Mouse (Mus musculus) liver, embryonic 12.5 days (tissue): ENCODE measurements at regions not wholly inside any gene's neighbourhood (a gene's known extent, or its start where the extent isn't known, plus 50 kb on each side); places are given as distances from the start of the nearest gene placed in this dataset.

Experiments used
- ATAC-seq: fragments of 200-750 bp; cut with Nextera tagmentation; 2 replicates; pipeline ENCODE4 v1.8.0; 2017; ENCODE audit warnings: moderate number of reproducible peaks, mild to moderate bottlenecking, moderate library complexity
- H3K27ac ChIP-seq: fragments of 300-500 bp; sonication (generic); 2 replicates; pipeline ENCODE4 v1.5.1; 2016; ENCODE audit warnings: mild to moderate bottlenecking
- H3K27me3 ChIP-seq: fragments of 300-500 bp; sonication (generic); replicated peaks from 2 replicates; pipeline ENCODE4 v1.6.1; 2016; ENCODE audit warnings: mild to moderate bottlenecking, moderate library complexity
- H3K36me3 ChIP-seq: fragments of 300-500 bp; sonication (generic); 2 replicates; pipeline ENCODE4 v1.6.1; 2016; ENCODE audit warnings: mild to moderate bottlenecking, moderate library complexity
- H3K4me1 ChIP-seq: fragments of 300-500 bp; sonication (generic); 2 replicates; pipeline ENCODE4 v1.6.1; 2016
- H3K4me2 ChIP-seq: fragments of 300-500 bp; sonication (generic); 2 replicates; pipeline ENCODE4 v1.6.1; 2016; ENCODE audit warnings: mild to moderate bottlenecking, moderate library complexity
- H3K4me3 ChIP-seq: fragments of 300-500 bp; sonication (generic); 2 replicates; pipeline ENCODE4 v1.5.1; 2016; ENCODE audit warnings: mild to moderate bottlenecking, moderate library complexity
- H3K9ac ChIP-seq: fragments of 300-500 bp; sonication (generic); 2 replicates; pipeline ENCODE4 v1.6.1; 2016; ENCODE audit warnings: mild to moderate bottlenecking, moderate library complexity
- H3K9me3 ChIP-seq: fragments of 300-500 bp; sonication (generic); replicated peaks from 2 replicates; pipeline ENCODE4 v1.6.1; 2016; ENCODE audit warnings: mild to moderate bottlenecking, moderate library complexity
- whole genome bisulfite sequencing: fragments of 180-500 bp; shearing (Covaris S2); methylation state at CpG from one replicate; pipeline ENCODE4 v1.1.7; 2016; ENCODE audit not compliant: insufficient replicate concordance; 5-methylcytosine and 5-hydroxymethylcytosine counted together

DNA sequence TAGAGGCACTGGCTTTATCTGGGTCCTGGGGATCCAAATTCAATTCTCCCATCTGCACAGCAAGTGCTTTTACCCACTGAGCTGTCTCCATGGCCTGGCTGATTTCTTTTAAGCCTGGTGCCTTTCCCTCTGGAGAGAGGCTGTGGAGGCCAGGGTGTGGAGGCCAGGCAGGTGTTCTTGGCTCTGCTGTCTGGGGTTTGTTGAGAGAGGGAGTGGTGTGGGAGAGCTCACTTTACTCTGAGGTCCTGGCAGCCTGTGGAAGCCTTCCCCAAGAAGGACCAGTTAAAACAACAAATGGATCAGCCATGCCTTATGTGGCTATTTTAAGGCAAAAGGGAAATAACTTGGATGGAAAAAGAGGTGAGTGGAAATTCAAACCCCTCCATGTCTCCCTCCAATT lies 86.5 kb downstream of the Rpl14 start:
- no peak for ATAC-seq
- no peak overlapping the region for H3K27ac ChIP-seq

DNA sequence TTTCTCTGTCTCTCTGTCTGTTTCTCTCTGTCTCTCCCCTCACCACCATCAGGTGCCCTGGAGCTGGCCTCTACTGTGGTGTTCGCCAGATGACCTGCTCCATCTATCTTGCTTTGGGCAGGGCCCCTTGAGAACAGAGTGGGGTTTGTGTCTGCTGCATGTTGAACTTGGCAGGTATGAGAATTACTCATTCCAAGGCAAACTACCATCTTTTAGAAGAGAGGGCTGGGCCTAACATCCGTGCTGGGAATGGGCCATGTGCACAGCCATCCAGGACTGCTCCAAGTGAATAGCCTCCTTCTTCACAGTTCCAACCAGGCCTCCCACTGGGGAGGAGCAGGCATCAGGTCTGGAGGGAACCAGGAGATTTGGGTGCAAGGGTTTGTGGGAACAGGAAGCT lies 87.3 kb downstream of the Rpl14 start:
- Histone ChIP-seq H3K27me3 (no peaks in the 10 kb centered on the region), H3K4me1 (no peaks in the 10 kb centered on the region), H3K27ac (no peak overlapping the region), H3K4me2 (no peak overlapping the region), H3K4me3 (no peak overlapping the region), H3K9me3 (no peaks in the 10 kb centered on the region), H3K9ac (no peak overlapping the region), H3K36me3 (no peaks in the 10 kb centered on the region)
- no peak for ATAC-seq
- 66% methylated on average over 2 of the region's 2 CpGs for WGBS

More for the DNA sequence above, 86.5 kb downstream of the Rpl14 start:
- no peaks in the 10 kb centered on the region for H3K4me1 ChIP-seq
- no peaks in the 10 kb centered on the region for H3K9me3 ChIP-seq
- H3K4me3 ChIP-seq, result no peak overlapping the region
- no peak overlapping the region for H3K4me2 ChIP-seq
- no peaks in the 10 kb centered on the region for H3K36me3 ChIP-seq
- no peaks in the 10 kb centered on the region for H3K27me3 ChIP-seq
- H3K9ac ChIP-seq, result no peak overlapping the region

- Histone ChIP-seq H3K36me3 (no peaks in the 10 kb centered on the region), H3K4me1 (no peaks in the 10 kb centered on the region), H3K4me2 (no peak overlapping the region), H3K27ac (no peak overlapping the region), H3K9ac (no peak overlapping the region), H3K4me3 (no peak overlapping the region), H3K9me3 (no peaks in the 10 kb centered on the region; the same call in 1 of the 2 replicates), H3K27me3 (no peaks in the 10 kb centered on the region)
- WGBS, result 57% methylated on average over 5 of the region's 5 CpGs
- no peak for ATAC-seq
These were observed 90.0 kb downstream of the Rpl14 start for GRCm38 (mm10) chr9:120661226-120661625.

DNA sequence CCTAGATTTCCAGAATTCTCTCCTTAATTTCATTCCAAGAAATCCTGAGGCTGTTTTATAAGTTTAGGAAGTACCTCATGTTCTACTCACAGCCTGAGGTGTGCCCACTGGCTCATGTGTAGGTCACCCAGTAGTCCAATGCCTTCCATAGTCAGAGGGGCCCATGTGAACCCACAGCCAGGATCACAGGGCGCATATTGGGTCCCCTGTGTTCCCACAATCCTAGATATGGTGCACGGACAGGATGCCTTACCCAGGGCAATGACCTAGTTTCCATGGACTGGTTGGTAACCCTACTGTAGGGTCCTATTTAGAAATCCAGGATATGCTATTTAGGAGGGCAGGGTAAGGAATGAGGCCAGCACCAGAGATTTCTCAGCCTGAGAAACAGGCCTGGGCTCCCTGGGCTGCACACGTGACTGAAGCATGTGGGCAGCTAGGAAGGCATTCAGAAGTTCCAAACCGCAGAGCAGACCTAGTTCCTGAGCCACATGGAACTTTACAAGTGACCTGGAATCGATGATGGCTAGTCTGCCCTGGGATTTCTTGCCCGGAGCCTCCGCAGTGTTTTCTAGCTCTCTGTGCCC lies 90.5 kb downstream of the Rpl14 start:
- Histone ChIP-seq H3K4me3 (no peak overlapping the region), H3K4me1 (no peaks in the 10 kb centered on the region), H3K4me2 (no peak overlapping the region), H3K9me3 (no peaks in the 10 kb centered on the region; the same call in 1 of the 2 replicates), H3K9ac (no peak overlapping the region), H3K27ac (no peak overlapping the region), H3K36me3 (no peaks in the 10 kb centered on the region), H3K27me3 (no peaks in the 10 kb centered on the region)
- ATAC-seq, result no peak
- WGBS, result 71% methylated on average over 7 of the region's 7 CpGs

DNA sequence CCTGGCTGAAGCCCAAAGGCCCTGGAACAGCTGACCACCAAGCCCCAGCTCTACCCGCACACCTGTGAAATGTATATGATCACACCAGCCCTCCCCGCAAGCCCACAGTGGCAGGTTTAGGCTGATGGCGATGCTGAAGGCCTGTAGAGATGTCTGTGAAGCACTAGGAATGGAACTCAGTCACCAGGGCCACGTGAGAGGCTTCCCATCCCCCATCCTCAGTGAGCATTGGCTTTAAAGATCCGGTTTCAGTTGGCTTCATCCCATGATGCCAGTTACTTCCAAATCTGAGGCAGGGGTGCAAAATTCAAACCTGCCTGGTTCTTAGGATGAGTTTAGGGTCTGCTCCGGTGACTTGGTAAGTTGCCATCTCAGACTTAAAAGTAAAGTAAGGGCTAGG lies 91.9 kb downstream of the Rpl14 start:
- H3K9ac ChIP-seq, result no peak overlapping the region
- H3K4me3 ChIP-seq, result no peak overlapping the region
- ATAC-seq, result no peak
- H3K36me3 ChIP-seq, result no peaks in the 10 kb centered on the region
- H3K9me3 ChIP-seq, result no peaks in the 10 kb centered on the region; the same call in 1 of the 2 replicates
- H3K27me3 ChIP-seq, result no peaks in the 10 kb centered on the region
- no peaks in the 10 kb centered on the region for H3K4me1 ChIP-seq
- no peak overlapping the region for H3K27ac ChIP-seq
- 62% methylated on average over 6 of the region's 6 CpGs for WGBS
- H3K4me2 ChIP-seq, result no peak overlapping the region

DNA sequence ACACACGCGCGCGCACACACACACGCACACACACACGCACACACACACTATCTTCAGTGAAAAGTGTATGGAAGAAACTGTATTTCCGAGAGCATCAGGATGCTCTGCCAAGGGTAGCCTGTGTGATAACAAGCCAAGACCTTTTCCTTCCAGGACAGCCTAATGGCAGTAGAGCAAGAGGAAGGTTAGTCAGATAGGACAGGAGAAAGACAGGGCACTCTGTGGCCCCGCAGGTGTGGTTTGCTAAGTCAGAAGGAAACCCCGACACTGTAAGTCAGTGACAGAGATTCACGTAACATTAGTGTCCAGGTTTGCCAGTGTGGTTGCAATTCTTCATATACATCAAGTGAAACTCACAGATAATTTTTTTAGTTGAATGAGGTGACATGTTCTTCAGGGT lies 92.8 kb downstream of the Rpl14 start:
- 76% methylated on average over 10 of the region's 10 CpGs for WGBS
- Histone ChIP-seq H3K4me2 (no peak overlapping the region), H3K36me3 (no peaks in the 10 kb centered on the region), H3K27me3 (no peaks in the 10 kb centered on the region), H3K9ac (no peak overlapping the region), H3K9me3 (no peaks in the 10 kb centered on the region; the same call in 1 of the 2 replicates), H3K27ac (no peak overlapping the region), H3K4me1 (no peaks in the 10 kb centered on the region), H3K4me3 (no peak overlapping the region)
- no peak for ATAC-seq

DNA sequence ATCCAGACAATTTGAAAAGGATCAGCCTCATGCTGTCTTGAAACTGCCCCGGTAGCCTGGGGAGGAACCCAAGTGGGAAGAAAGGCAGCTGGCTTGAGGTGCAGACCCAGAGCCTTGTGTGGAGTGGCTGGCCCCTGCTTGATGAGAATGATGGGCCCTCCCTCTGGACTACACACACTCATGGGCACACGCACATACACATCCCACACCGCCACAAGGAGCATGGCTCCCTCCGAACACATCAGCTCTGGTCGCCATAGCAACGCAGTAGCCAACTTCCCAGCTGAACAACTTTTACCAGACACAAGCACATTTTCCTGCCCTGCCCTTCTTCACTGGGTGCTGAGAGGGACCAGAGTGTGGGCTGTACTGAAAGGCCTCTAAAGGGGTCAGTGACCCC lies 101.2 kb downstream of the Rpl14 start:
- no peaks in the 10 kb centered on the region for H3K36me3 ChIP-seq
- H3K27me3 ChIP-seq, result peaks cover 50% of the 10 kb centered on the region
- H3K9ac ChIP-seq, result no peak overlapping the region
- no peak overlapping the region for H3K4me2 ChIP-seq
- WGBS, result 47% methylated on average over 6 of the region's 6 CpGs
- no peaks in the 10 kb centered on the region for H3K9me3 ChIP-seq
- H3K4me3 ChIP-seq, result no peak overlapping the region
- no peaks in the 10 kb centered on the region; the same call in 1 of the 2 replicates for H3K4me1 ChIP-seq
- no peak for ATAC-seq
- H3K27ac ChIP-seq, result no peak overlapping the region

GRCm38 (mm10) chr9:120674855-120675254 lies 103.6 kb downstream of the Rpl14 start:
- 0% methylated on average over 11 of the region's 11 CpGs for WGBS
- no peak overlapping the region; the same call in 1 of the 2 replicates for H3K4me2 ChIP-seq
- peaks cover 4% of the 10 kb centered on the region; the same call in 1 of the 2 replicates for H3K4me1 ChIP-seq
- H3K4me3 ChIP-seq, result no peak overlapping the region
- H3K27ac ChIP-seq, result no peak overlapping the region
- no peak overlapping the region for H3K9ac ChIP-seq
- no peak for ATAC-seq
- peaks cover 56% of the 10 kb centered on the region for H3K27me3 ChIP-seq
- H3K36me3 ChIP-seq, result no peaks in the 10 kb centered on the region
- H3K9me3 ChIP-seq, result no peaks in the 10 kb centered on the region

DNA sequence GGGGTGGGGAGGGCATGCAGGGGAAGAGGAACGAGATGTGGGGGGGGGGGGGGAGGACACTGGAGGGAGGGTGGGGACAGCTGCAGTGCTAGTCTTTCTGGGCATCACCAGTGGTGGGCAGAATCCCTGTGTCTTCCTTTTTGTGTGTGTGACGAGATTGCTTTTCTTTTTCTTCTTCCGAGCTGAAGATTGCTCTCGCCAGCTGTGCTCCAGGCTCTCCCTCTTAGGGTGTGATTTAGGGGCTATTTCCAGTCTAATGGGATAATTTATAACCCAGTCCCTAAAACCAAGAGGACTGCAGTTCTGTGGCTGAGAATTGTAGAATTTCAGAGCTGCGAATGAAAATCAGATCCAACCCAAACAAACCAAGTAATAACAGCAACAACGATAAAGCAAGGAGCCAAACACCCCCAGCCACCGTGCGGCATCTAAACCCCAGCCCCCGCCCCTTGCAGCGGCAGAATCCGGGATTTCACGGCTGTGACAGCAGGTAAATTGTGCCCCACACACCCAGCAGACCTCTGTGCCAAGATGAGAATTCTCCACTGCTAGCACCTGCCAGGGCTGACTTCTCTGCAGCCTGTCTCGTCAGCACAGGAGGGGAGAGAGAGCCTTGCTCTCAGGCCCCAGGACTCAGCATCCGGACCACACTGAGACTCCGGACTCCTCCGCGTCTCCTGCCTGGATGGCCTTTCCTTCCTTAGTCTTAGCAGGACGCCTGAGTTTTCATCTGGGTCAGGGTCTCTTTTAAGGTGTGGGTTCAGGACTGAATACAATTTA lies 104.3 kb downstream of the Rpl14 start:
- Histone ChIP-seq H3K4me3 (no peak overlapping the region), H3K9ac (no peak overlapping the region)

DNA sequence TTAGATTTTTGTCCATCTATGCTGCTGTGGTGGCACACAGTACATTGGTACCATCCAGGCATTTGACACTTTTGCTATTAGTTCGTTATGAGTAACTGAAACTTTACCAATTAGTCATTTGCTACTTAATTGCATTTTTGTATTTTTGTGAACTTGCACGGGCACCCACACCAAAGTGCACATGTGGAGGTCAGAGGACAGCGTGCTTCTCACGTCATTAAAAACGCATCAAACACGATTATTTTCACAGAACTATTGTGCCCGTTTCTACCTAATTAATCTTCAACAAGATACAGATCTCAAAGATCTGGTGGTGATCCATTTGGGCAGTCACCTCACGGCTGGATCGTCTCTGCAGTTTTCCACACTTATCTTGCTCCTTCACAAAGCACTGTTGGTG lies 105.1 kb downstream of the Rpl14 start:
- peaks cover 4% of the 10 kb centered on the region; the same call in 1 of the 2 replicates for H3K4me1 ChIP-seq
- no peak for ATAC-seq
- H3K4me2 ChIP-seq, result peak overlapping the region; percentile 46; the same call in 1 of the 2 replicates
- H3K27me3 ChIP-seq, result peaks cover 56% of the 10 kb centered on the region
- H3K36me3 ChIP-seq, result no peaks in the 10 kb centered on the region
- H3K9me3 ChIP-seq, result no peaks in the 10 kb centered on the region
- no peak overlapping the region for H3K27ac ChIP-seq
- 28% methylated on average over 9 of the region's 9 CpGs for WGBS
- H3K4me3 ChIP-seq, result no peak overlapping the region
- H3K9ac ChIP-seq, result no peak overlapping the region

More for the DNA sequence above, 104.3 kb downstream of the Rpl14 start:
- Histone ChIP-seq H3K4me2 (peak overlapping the region; percentile 46), H3K27me3 (peaks cover 56% of the 10 kb centered on the region), H3K36me3 (no peaks in the 10 kb centered on the region), H3K4me1 (peaks cover 4% of the 10 kb centered on the region; the same call in 1 of the 2 replicates), H3K9me3 (no peaks in the 10 kb centered on the region), H3K27ac (no peak overlapping the region)
- ATAC-seq, result no peak
- 3% methylated on average over 18 of the region's 18 CpGs for WGBS

DNA sequence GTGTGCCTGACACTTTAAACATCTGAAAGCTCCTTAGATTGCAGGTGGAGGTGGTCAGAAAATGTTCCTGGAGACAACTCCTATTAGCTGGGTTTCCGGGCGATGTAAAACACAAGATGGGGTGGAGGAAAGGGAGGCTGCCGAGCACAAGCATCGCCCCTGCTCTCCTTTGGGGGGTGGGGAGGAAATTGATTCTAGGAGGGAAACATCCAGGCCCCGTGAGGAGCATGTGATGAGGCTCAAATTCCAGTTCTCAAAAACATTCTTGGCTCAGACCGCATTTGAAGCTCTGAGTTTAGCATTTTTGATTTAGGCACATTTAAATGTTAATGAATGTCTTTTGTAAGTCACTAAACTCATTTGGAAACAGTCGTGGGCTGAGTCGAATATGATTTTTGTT lies 105.5 kb downstream of the Rpl14 start:
- no peak overlapping the region for H3K27ac ChIP-seq
- H3K27me3 ChIP-seq, result peaks cover 56% of the 10 kb centered on the region
- ATAC-seq, result no peak
- H3K4me2 ChIP-seq, result no peak overlapping the region
- H3K9ac ChIP-seq, result no peak overlapping the region
- H3K4me3 ChIP-seq, result no peak overlapping the region
- no peaks in the 10 kb centered on the region for H3K9me3 ChIP-seq
- 34% methylated on average over 8 of the region's 8 CpGs for WGBS
- no peaks in the 10 kb centered on the region for H3K36me3 ChIP-seq
- peaks cover 4% of the 10 kb centered on the region; the same call in 1 of the 2 replicates for H3K4me1 ChIP-seq

DNA sequence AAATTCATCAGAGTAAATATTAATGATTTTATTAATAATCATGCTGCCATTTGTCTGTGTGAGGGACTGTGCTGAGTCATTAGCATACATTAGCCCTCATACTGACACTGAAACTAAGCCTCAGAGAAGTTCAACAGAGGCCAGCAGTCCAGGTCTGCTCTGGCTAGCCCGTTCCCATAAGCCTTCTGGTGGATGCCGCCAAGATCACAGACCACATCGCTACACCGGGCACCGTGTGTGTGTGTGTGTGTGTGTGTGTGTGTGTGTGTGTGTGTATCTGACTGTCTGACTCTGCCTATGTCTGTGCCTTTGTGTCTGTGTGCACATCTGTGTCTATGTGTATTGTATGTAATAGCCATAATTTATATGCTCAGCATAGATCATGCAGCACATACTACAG lies 106.0 kb downstream of the Rpl14 start:
- WGBS, result 78% methylated on average over 5 of the region's 5 CpGs

More for the DNA sequence above, 106.0 kb downstream of the Rpl14 start:
- Histone ChIP-seq H3K27ac (no peak overlapping the region), H3K4me2 (no peak overlapping the region), H3K9ac (no peak overlapping the region), H3K4me1 (peaks cover 4% of the 10 kb centered on the region; the same call in 1 of the 2 replicates), H3K36me3 (no peaks in the 10 kb centered on the region), H3K27me3 (peaks cover 54% of the 10 kb centered on the region), H3K9me3 (no peaks in the 10 kb centered on the region), H3K4me3 (no peak overlapping the region)
- no peak for ATAC-seq
